Mouse (Mus musculus) forebrain, embryonic 12.5 days (tissue): ENCODE results near the gene Zdhhc19. TPM values are rescaled to one million over a fixed set of nuclear protein-coding genes. Genes with fewer than 3 reads are reported as not detected.
A peak's percentile ranks its signal among the peaks of the same experiment; 100 is the strongest.

ENCODE experiments used
- ATAC-seq: fragments of 200-750 bp; cut with Nextera tagmentation; 2 replicates; pipeline ENCODE4 v1.8.0; 2017; ENCODE audit warnings: moderate TSS enrichment; ENCODE audit not compliant: low FRiP score
- H3K27ac ChIP-seq: fragments of 300-500 bp; sonication (generic); 2 replicates; pipeline ENCODE4 v1.5.1; 2016; ENCODE audit warnings: mild to moderate bottlenecking
- H3K27me3 ChIP-seq: fragments of 300-500 bp; sonication (generic); 2 replicates; pipeline ENCODE4 v1.6.1; 2016; ENCODE audit warnings: mild to moderate bottlenecking
- H3K36me3 ChIP-seq: fragments of 300-500 bp; sonication (generic); replicated peaks from 2 replicates; pipeline ENCODE4 v1.6.1; 2016; ENCODE audit warnings: mild to moderate bottlenecking
- H3K4me1 ChIP-seq: fragments of 300-500 bp; sonication (generic); 2 replicates; pipeline ENCODE4 v1.6.1; 2016
- H3K4me2 ChIP-seq: fragments of 300-500 bp; sonication (generic); 2 replicates; pipeline ENCODE4 v1.6.1; 2016; ENCODE audit warnings: mild to moderate bottlenecking, moderate library complexity
- H3K4me3 ChIP-seq: fragments of 300-500 bp; sonication (generic); replicated peaks from 2 replicates; pipeline ENCODE4 v1.5.1; 2016; ENCODE audit warnings: mild to moderate bottlenecking
- H3K9ac ChIP-seq: fragments of 300-500 bp; sonication (generic); 2 replicates; pipeline ENCODE4 v1.6.1; 2016; ENCODE audit warnings: mild to moderate bottlenecking
- H3K9me3 ChIP-seq: fragments of 300-500 bp; sonication (generic); 2 replicates; pipeline ENCODE4 v1.6.1; 2016
- WGBS: fragments of 180-500 bp; shearing (Covaris S2); methylation state at CpG from one replicate; pipeline ENCODE4 v1.1.7; 2016; 5-methylcytosine and 5-hydroxymethylcytosine counted together
- polyA plus RNA-seq: library from polyadenylated mRNA; unstranded; fragments of >200 nt; fragmentation: Nextera tagmentation; extraction: Ambion mirVana; gene quantifications from 2 replicates; pipeline ENCODE4 v1.2.1, GENCODE M21; 2016

The Zdhhc19 gene
- polyA plus RNA-seq, 1 experiment from 2014 or later = not detected

- no peaks in the 10 kb centered on the region for H3K4me1 ChIP-seq
- WGBS = 85% methylated on average over 3 of the region's 3 CpGs
- no peaks in the 10 kb centered on the region for H3K36me3 ChIP-seq
- ATAC-seq = no peak
- H3K9me3 ChIP-seq = no peaks in the 10 kb centered on the region
- H3K27me3 ChIP-seq = no peaks in the 10 kb centered on the region
- no peak overlapping the region for H3K9ac ChIP-seq
- H3K27ac ChIP-seq = no peak overlapping the region
- no peak overlapping the region for H3K4me3 ChIP-seq
- no peak overlapping the region for H3K4me2 ChIP-seq
Observed at GRCm38 (mm10) chr16:32588568-32588967, 92.5 kb downstream of the Zdhhc19 start.

GRCm38 (mm10) chr16:32591521-32591920, 95.5 kb downstream of the Zdhhc19 start:
- Histone ChIP-seq H3K27ac (no peak overlapping the region), H3K27me3 (no peaks in the 10 kb centered on the region), H3K4me2 (no peak overlapping the region), H3K9ac (no peak overlapping the region), H3K4me1 (no peaks in the 10 kb centered on the region), H3K36me3 (no peaks in the 10 kb centered on the region), H3K9me3 (no peaks in the 10 kb centered on the region), H3K4me3 (no peak overlapping the region)
- no peak for ATAC-seq
- 90% methylated on average over 8 of the region's 8 CpGs for WGBS

DNA sequence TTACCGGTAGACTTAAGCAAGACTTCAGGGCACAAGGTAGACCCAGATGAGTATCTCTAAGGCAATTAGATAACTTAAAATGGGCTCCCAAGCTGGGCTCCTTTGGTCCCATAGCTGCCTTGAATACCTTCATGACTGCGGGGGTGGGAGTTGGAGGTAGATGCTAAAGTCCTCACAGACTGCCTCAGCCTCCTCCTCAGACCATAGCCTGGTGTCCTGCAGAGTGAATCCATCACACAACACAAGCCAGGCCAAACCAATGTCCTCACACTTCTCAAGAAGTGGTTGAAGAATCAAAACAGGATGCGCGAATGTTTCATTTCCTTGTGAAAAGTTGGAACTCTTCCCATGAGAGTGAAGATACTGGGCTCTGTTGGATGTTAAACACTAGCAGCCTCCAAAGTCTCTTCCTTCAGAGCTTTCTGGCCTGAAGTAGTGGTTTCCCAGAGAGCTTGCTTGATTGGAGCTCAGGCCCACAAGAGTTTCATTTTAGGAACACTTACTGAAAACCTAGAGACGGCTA, 97.3 kb downstream of the Zdhhc19 start:
- Histone ChIP-seq H3K4me2 (no peak overlapping the region), H3K27me3 (no peaks in the 10 kb centered on the region), H3K4me1 (no peaks in the 10 kb centered on the region; the same call in 1 of the 2 replicates), H3K4me3 (no peak overlapping the region), H3K9me3 (no peaks in the 10 kb centered on the region), H3K36me3 (no peaks in the 10 kb centered on the region), H3K9ac (no peak overlapping the region), H3K27ac (no peak overlapping the region)
- ATAC-seq = no peak
- WGBS = 97% methylated on average over 5 of the region's 5 CpGs

- ATAC-seq = no peak
- 82% methylated on average over 5 of the region's 5 CpGs for WGBS
- Histone ChIP-seq H3K27ac (no peak overlapping the region), H3K4me1 (no peaks in the 10 kb centered on the region; the same call in 1 of the 2 replicates), H3K9me3 (no peaks in the 10 kb centered on the region), H3K27me3 (no peaks in the 10 kb centered on the region), H3K36me3 (no peaks in the 10 kb centered on the region), H3K4me3 (no peak overlapping the region), H3K4me2 (no peak overlapping the region), H3K9ac (no peak overlapping the region)
Observed at GRCm38 (mm10) chr16:32593916-32594315, 97.9 kb downstream of the Zdhhc19 start.

DNA sequence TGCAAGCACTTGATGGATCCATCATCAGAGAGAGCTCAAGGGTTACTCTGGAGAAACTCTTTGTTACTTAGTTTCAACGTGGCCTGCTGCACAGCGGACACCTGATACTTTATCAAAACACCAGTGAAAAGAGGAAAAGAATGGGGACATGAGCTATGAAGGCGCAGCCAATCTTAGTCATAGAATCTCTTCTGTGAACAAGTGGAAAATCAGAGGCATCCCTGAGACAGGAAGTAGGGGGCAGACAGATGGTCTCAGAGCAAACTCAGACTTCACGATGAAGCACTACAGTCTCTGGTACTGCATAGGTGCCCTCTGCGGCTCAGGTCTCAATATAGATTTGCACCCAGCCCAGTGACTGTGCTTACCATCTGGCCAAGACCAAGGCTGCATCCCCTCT, 98.6 kb downstream of the Zdhhc19 start:
- 78% methylated on average over 5 of the region's 5 CpGs for WGBS
- Histone ChIP-seq H3K9ac (no peak overlapping the region), H3K36me3 (no peaks in the 10 kb centered on the region), H3K4me1 (no peaks in the 10 kb centered on the region; the same call in 1 of the 2 replicates), H3K4me3 (no peak overlapping the region), H3K27ac (no peak overlapping the region), H3K9me3 (no peaks in the 10 kb centered on the region), H3K27me3 (no peaks in the 10 kb centered on the region), H3K4me2 (no peak overlapping the region)
- no peak for ATAC-seq

DNA sequence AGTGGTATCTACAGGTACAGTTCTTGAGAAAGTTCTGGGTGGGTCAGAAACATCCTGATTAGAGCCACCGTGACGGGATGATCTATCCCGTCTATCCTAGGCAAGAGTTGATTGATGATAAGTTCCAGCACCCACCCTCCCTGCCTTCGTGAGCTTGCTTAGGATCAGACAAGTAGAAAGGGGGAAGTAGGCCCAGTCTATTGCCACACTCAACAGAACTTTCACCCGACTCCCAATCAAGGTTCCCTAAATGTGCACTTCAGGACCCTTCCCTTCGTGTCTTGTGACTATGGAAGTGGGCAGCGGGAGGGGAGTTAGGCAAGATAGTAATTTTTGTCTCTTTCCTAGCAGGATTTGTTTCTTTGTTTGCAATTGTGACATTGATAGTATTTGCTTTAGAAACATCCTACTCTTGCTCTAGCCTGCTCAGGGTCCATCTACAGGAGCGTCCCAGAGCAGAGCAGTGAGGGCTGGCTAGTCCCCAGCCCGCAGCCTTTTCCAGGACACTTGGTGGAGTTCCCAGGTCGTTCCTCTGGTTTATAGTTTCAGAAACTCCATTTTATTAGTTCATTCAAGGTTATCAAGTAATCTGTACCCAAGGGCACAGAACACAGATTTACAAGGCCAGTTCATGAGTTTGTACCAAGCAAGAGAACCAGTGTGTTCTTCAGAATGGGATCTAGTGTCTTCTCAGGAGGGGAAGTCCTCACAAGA, 99.2 kb downstream of the Zdhhc19 start:
- Histone ChIP-seq H3K4me3 (no peak overlapping the region), H3K4me2 (no peak overlapping the region), H3K27me3 (no peaks in the 10 kb centered on the region), H3K36me3 (no peaks in the 10 kb centered on the region), H3K27ac (no peak overlapping the region), H3K4me1 (no peaks in the 10 kb centered on the region; the same call in 1 of the 2 replicates), H3K9me3 (no peaks in the 10 kb centered on the region), H3K9ac (no peak overlapping the region)
- WGBS = 92% methylated on average over 10 of the region's 10 CpGs
- no peak for ATAC-seq

DNA sequence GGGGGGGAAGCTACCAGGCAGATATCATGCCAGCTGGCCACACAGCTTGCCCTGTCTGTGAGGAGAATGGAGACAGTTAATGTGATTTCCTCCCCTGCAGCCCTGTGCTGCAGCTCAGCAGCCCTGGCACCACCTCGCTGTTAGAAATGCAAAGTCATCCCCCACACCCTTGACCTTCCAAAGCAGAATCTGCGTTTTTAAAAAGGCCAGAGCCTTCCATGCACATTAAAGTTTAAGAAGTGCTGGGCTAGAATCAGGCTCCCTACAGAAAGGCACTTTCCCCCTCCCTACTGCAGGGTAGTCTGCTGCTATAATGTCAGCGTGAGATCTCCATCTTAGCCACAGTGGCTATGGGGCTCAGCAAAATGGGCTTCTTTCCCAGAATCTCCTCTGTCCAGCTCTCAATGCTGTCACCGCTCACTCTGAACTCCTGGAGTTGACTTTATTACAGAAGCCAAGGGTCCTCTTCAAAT, 101.9 kb downstream of the Zdhhc19 start:
- no peaks in the 10 kb centered on the region; the same call in 1 of the 2 replicates for H3K4me1 ChIP-seq
- no peaks in the 10 kb centered on the region for H3K27me3 ChIP-seq
- H3K36me3 ChIP-seq = no peaks in the 10 kb centered on the region
- no peaks in the 10 kb centered on the region for H3K9me3 ChIP-seq
- ATAC-seq = no peak
- H3K27ac ChIP-seq = no peak overlapping the region
- H3K4me3 ChIP-seq = no peak overlapping the region
- no peak overlapping the region for H3K9ac ChIP-seq
- 40% methylated on average over 4 of the region's 4 CpGs for WGBS
- H3K4me2 ChIP-seq = no peak overlapping the region

DNA sequence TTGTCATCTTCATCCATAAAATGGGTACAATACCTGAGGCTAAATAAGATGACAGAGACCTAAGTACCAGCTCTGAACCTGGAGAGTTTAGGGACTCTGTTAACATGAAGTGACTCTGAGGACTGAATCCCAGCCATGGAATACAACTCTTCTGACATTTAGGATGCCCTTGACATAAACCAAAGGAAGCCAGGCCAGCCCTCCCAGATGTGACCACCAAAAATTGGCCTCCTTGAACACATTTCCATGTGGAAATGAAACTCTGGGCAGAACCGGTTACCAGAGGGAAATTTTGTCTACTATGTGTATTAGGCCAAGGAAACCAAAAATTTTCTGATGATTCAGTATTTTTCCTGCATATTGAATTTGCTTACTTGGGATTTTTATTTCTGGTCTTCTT, 103.1 kb downstream of the Zdhhc19 start:
- Histone ChIP-seq H3K9me3 (no peaks in the 10 kb centered on the region), H3K4me3 (no peak overlapping the region), H3K9ac (no peak overlapping the region), H3K36me3 (no peaks in the 10 kb centered on the region), H3K27me3 (no peaks in the 10 kb centered on the region), H3K4me2 (no peak overlapping the region), H3K4me1 (no peaks in the 10 kb centered on the region; the same call in 1 of the 2 replicates), H3K27ac (no peak overlapping the region)
- 94% methylated on average over 1 of the region's 1 CpGs for WGBS
- no peak for ATAC-seq

GRCm38 (mm10) chr16:32602193-32602685, 106.2 kb downstream of the Zdhhc19 start:
- Histone ChIP-seq H3K27me3 (no peaks in the 10 kb centered on the region), H3K27ac (no peak overlapping the region), H3K4me3 (no peak overlapping the region), H3K36me3 (no peaks in the 10 kb centered on the region), H3K9me3 (no peaks in the 10 kb centered on the region), H3K9ac (no peak overlapping the region), H3K4me1 (no peaks in the 10 kb centered on the region; the same call in 1 of the 2 replicates), H3K4me2 (no peak overlapping the region)
- no peak for ATAC-seq
- WGBS = 88% methylated on average over 3 of the region's 3 CpGs

DNA sequence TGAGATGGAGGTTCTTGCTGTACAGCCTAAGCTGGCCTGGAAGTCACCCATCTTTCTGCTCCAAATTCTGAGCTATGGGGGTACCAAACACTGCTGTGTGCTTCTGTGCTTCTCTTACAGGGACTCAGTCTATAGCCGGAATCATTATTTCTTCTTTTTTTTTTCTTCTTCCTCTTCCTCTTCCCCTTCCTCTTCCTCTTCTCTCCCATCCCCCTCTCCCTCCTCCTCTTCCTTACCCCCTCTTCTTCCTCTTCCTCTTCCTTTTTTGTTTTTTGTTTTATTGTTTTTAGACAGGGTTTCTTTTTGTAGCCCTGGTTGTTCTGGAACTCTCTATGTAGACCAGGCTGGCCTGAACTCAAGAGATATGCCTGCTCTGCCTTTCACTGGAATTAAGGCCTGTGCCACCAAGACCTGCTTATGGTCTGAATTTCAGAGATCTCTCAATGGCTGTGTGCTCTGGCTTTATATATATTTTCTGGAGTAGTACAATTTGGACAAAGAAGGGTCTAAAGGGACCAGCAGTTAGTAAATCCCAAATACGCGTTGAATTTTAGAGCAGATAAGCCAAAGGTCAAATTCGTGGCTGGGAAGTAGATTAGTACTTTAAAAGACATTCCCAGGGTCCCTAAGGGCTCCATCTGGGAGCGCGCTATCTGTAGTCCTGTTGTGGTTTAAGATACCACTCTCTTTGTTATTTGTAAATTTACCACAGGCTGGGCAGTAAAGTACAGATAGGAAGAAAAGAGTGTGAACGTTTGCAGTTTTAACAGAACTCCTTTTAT, 111.7 kb downstream of the Zdhhc19 start:
- no peak for ATAC-seq
- H3K4me3 ChIP-seq = peak overlapping the region; percentile 62; the same call in 1 of the 2 replicates
- 65% methylated on average over 7 of the region's 7 CpGs for WGBS
- no peaks in the 10 kb centered on the region for H3K9me3 ChIP-seq
- H3K4me1 ChIP-seq = peaks cover 19% of the 10 kb centered on the region
- H3K27ac ChIP-seq = 0 out of 2 replicates have a peak overlapping the region, but pooled peaks have one; percentile 3
- H3K36me3 ChIP-seq = no peaks in the 10 kb centered on the region
- peak overlapping the region; percentile 70; the same call in 1 of the 2 replicates for H3K4me2 ChIP-seq
- H3K27me3 ChIP-seq = no peaks in the 10 kb centered on the region
- no peak overlapping the region for H3K9ac ChIP-seq

- Histone ChIP-seq H3K27ac (peak overlapping the region; percentile 92), H3K9ac (peak overlapping the region; percentile 45; the same call in 1 of the 2 replicates)
- 12% methylated on average over 8 of the region's 8 CpGs for WGBS
Observed at GRCm38 (mm10) chr16:32608344-32608711, 112.3 kb downstream of the Zdhhc19 start.

DNA sequence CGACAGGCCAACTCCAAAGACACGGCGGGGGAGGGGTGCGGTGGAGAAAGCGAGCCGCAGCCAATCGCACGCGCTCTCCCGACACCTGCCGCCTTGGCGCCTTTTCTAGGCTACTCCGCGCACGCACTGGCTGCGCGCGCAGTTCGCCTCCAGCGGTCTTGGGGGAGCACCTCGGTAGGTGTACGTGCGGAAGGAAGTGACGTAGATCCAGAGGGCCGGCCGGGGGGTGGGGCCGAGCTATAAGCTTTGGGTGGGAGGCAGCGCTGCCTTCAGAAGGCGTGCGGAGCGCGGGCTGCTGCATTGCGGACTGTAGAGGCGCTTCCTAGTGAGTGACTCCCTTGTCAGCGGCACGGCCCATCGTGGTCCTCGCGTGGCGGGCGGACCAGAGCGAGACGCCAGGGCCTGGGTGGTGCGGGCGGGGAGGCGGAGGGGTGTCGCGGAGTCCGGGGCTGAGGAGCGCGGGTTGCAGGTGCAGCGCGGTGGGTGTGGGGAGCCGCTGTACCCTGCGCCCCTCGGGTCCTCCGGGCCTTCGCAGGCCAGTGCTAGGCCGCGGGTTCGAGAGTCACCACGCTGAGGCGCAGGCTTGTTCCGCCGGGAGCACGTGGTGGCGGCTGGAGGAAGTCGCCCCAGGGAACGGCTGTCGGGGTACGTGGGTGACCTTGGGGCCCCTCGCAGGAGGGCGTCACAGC, 112.8 kb downstream of the Zdhhc19 start, which contains the start of gene Tfrc:
Tfrc (plus strand) TSS at position 209 of the 689 bp plus-strand sequence.
- peak within 1 kb of the TSS; percentile 62 for H3K4me3 ChIP-seq
- H3K4me2 ChIP-seq = peak within 1 kb of the TSS; percentile 70
- H3K4me1 ChIP-seq = peaks cover 19% of the 10 kb centered on the region
- H3K9me3 ChIP-seq = no peaks in the 10 kb centered on the region
- peak within 1 kb of the TSS; percentile 75 for H3K9ac ChIP-seq
- H3K27me3 ChIP-seq = no peaks in the 10 kb centered on the region
- ATAC-seq = peak; percentile 99
- H3K27ac ChIP-seq = peak within 1 kb of the TSS; percentile 92
- WGBS = under 1% methylated on average over 63 of the region's 73 CpGs
- H3K36me3 ChIP-seq = no peaks in the 10 kb centered on the region

More at GRCm38 (mm10) chr16:32608344-32608711, 112.3 kb downstream of the Zdhhc19 start:
- no peaks in the 10 kb centered on the region for H3K36me3 ChIP-seq
- H3K4me1 ChIP-seq = peaks cover 19% of the 10 kb centered on the region
- no peak for ATAC-seq
- H3K4me3 ChIP-seq = peak overlapping the region; percentile 62
- peak overlapping the region; percentile 70 for H3K4me2 ChIP-seq
- H3K9me3 ChIP-seq = no peaks in the 10 kb centered on the region
- H3K27me3 ChIP-seq = no peaks in the 10 kb centered on the region
